Mouse (Mus musculus) kidney, embryonic 14.5 days (tissue): ENCODE measurements around the gene AC161166.1. TPM values are rescaled to one million over a fixed set of nuclear protein-coding genes. Genes with fewer than 3 reads are reported as not detected.

Experiments used
- ATAC-seq: fragments of 200-750 bp; cut with Nextera tagmentation; 2 replicates; pipeline ENCODE4 v1.8.0; 2017; ENCODE audit warnings: moderate number of reproducible peaks, mild to moderate bottlenecking, moderate TSS enrichment, moderate library complexity; ENCODE audit not compliant: low FRiP score, low TSS enrichment
- H3K27ac ChIP-seq: fragments of 300-500 bp; sonication (generic); 2 replicates; pipeline ENCODE4 v1.5.1; 2014; ENCODE audit warnings: low read depth, mild to moderate bottlenecking, low read length, moderate library complexity, mixed read lengths
- H3K27me3 ChIP-seq: fragments of 300-500 bp; sonication (generic); 2 replicates; pipeline ENCODE4 v1.6.1; 2014; ENCODE audit warnings: mild to moderate bottlenecking, low read length; ENCODE audit not compliant: control insufficient read depth, insufficient read depth
- H3K36me3 ChIP-seq: fragments of 300-500 bp; sonication (generic); 2 replicates; pipeline ENCODE4 v1.6.1; 2014; ENCODE audit warnings: low read length, mixed read lengths; ENCODE audit not compliant: control insufficient read depth, insufficient read depth
- H3K4me1 ChIP-seq: fragments of 300-500 bp; sonication (generic); 2 replicates; pipeline ENCODE4 v1.6.1; 2014; ENCODE audit warnings: low read length, mixed read lengths; ENCODE audit not compliant: control insufficient read depth, insufficient read depth
- H3K4me2 ChIP-seq: fragments of 300-500 bp; sonication (generic); replicated peaks from 2 replicates; pipeline ENCODE4 v1.6.1; 2014; ENCODE audit warnings: low read depth, mild to moderate bottlenecking, low read length
- H3K4me3 ChIP-seq: fragments of 300-500 bp; sonication (generic); 2 replicates; pipeline ENCODE4 v1.5.1; 2014; ENCODE audit warnings: mild to moderate bottlenecking, low read length
- H3K9ac ChIP-seq: fragments of 300-500 bp; sonication (generic); 2 replicates; pipeline ENCODE4 v1.6.1; 2014; ENCODE audit warnings: low read depth, mild to moderate bottlenecking, low read length, moderate library complexity
- H3K9me3 ChIP-seq: fragments of 300-500 bp; sonication (generic); 2 replicates; pipeline ENCODE4 v1.6.1; 2016; ENCODE audit warnings: low read length; ENCODE audit not compliant: control insufficient read depth
- WGBS: fragments of 180-500 bp; shearing (Covaris S2); extraction: QIAGEN DNeasy Blood & Tissue Kit; methylation state at CpG from one replicate; pipeline ENCODE4 v1.1.7; 2014; 5-methylcytosine and 5-hydroxymethylcytosine counted together
- polyA plus RNA-seq: library from polyadenylated mRNA; unstranded; fragments of >200 nt; fragmentation: Nextera tagmentation; extraction: Ambion mirVana; gene quantifications from 2 replicates; pipeline ENCODE4 v1.2.1, GENCODE M21; 2014

AC161166.1 gene
- 0.17 and 0.61 TPM in 2 replicates for polyA plus RNA-seq

- H3K36me3 ChIP-seq = peaks cover 40% of the 10 kb centered on the region
- no peak within 1 kb of the TSS for H3K27ac ChIP-seq
- no peak within 1 kb of the TSS for H3K9ac ChIP-seq
- ATAC-seq = no peak
- no peaks in the 10 kb centered on the region for H3K9me3 ChIP-seq
- H3K4me2 ChIP-seq = no peak within 1 kb of the TSS
- H3K4me3 ChIP-seq = no peak within 1 kb of the TSS
- WGBS = 92% methylated on average over 7 of the region's 7 CpGs
- no peaks in the 10 kb centered on the region for H3K27me3 ChIP-seq
- peaks cover 7% of the 10 kb centered on the region for H3K4me1 ChIP-seq
These were observed at the start of gene AC161166.1 for GRCm38 (mm10) chr7:24512355-24512754. Gene AC161166.1, minus strand, starts transcription at chr7:24512455.

- WGBS = 82% methylated on average over 4 of the region's 4 CpGs
- no peaks in the 10 kb centered on the region for H3K9me3 ChIP-seq
- H3K36me3 ChIP-seq = peaks cover 53% of the 10 kb centered on the region
- ATAC-seq = no peak
- no peaks in the 10 kb centered on the region for H3K27me3 ChIP-seq
- H3K4me3 ChIP-seq = no peak overlapping the region
- no peak overlapping the region for H3K9ac ChIP-seq
- no peak overlapping the region for H3K27ac ChIP-seq
- H3K4me2 ChIP-seq = no peak overlapping the region
- no peaks in the 10 kb centered on the region for H3K4me1 ChIP-seq
These were observed 49.2 kb upstream of the AC161166.1 start for GRCm38 (mm10) chr7:24561450-24561849.

- Histone ChIP-seq H3K27me3 (no peaks in the 10 kb centered on the region), H3K27ac (no peak overlapping the region), H3K4me1 (0 out of 2 replicates have a peak, but pooled peaks cover 2% of the 10 kb centered on the region), H3K4me3 (no peak overlapping the region), H3K36me3 (peaks cover 51% of the 10 kb centered on the region), H3K4me2 (no peak overlapping the region), H3K9me3 (no peaks in the 10 kb centered on the region), H3K9ac (no peak overlapping the region)
- ATAC-seq = 0 out of 2 replicates have a peak, but pooled peaks have one; percentile 24
- WGBS = 79% methylated on average over 10 of the region's 10 CpGs
These were observed 43.5 kb upstream of the AC161166.1 start for GRCm38 (mm10) chr7:24555786-24556185.

GRCm38 (mm10) chr7:24551985-24552759, 39.9 kb upstream of the AC161166.1 start:
- H3K4me3 ChIP-seq = no peak overlapping the region
- H3K4me1 ChIP-seq = peaks cover 11% of the 10 kb centered on the region
- H3K27ac ChIP-seq = no peak overlapping the region
- H3K27me3 ChIP-seq = no peaks in the 10 kb centered on the region
- no peak overlapping the region for H3K4me2 ChIP-seq
- ATAC-seq = no peak
- peaks cover 61% of the 10 kb centered on the region for H3K36me3 ChIP-seq
- no peak overlapping the region for H3K9ac ChIP-seq
- H3K9me3 ChIP-seq = no peaks in the 10 kb centered on the region
- WGBS = 74% methylated on average over 12 of the region's 12 CpGs

- Histone ChIP-seq H3K4me1 (peaks cover 15% of the 10 kb centered on the region), H3K4me2 (peak overlapping the region; percentile 76), H3K4me3 (peak overlapping the region; percentile 91), H3K27me3 (no peaks in the 10 kb centered on the region), H3K9ac (peak overlapping the region; percentile 80), H3K9me3 (no peaks in the 10 kb centered on the region), H3K36me3 (peaks cover 34% of the 10 kb centered on the region), H3K27ac (peak overlapping the region; percentile 77; the same call in 1 of the 2 replicates)
- WGBS = 20% methylated on average over 13 of the region's 13 CpGs
- no peak for ATAC-seq
These were observed 35.3 kb upstream of the AC161166.1 start for GRCm38 (mm10) chr7:24547534-24548036.

GRCm38 (mm10) chr7:24546634-24547389, 34.6 kb upstream of the AC161166.1 start:
- under 1% methylated on average over 55 of the region's 57 CpGs for WGBS
- H3K36me3 ChIP-seq = peaks cover 26% of the 10 kb centered on the region
- peak; percentile 98 for ATAC-seq
- H3K27me3 ChIP-seq = no peaks in the 10 kb centered on the region
- peak overlapping the region; percentile 89 for H3K27ac ChIP-seq
- peak overlapping the region; percentile 76 for H3K4me2 ChIP-seq
- H3K4me3 ChIP-seq = peak overlapping the region; percentile 91
- H3K9me3 ChIP-seq = no peaks in the 10 kb centered on the region
- peak overlapping the region; percentile 80 for H3K9ac ChIP-seq
- H3K4me1 ChIP-seq = peaks cover 15% of the 10 kb centered on the region

GRCm38 (mm10) chr7:24546068-24546614, 33.9 kb upstream of the AC161166.1 start, which contains the start of the genes Pinlyp and Xrcc1:
Gene Pinlyp, minus strand, starts transcription at chr7:24546118.
Gene Xrcc1, plus strand, starts transcription at chr7:24546289.
- peaks cover 25% of the 10 kb centered on the region for H3K36me3 ChIP-seq
- H3K4me1 ChIP-seq = peaks cover 15% of the 10 kb centered on the region
- no peaks in the 10 kb centered on the region for H3K27me3 ChIP-seq
- 25% methylated on average over 13 of the region's 13 CpGs for WGBS
- H3K9ac ChIP-seq = peak within 1 kb of the TSS; percentile 80
- no peaks in the 10 kb centered on the region for H3K9me3 ChIP-seq
- H3K27ac ChIP-seq = peak within 1 kb of the TSS; percentile 89
- H3K4me3 ChIP-seq = peak within 1 kb of the TSS; percentile 91
- H3K4me2 ChIP-seq = peak within 1 kb of the TSS; percentile 76
- ATAC-seq = peak; percentile 0; the same call in 1 of the 2 replicates

- peaks cover 15% of the 10 kb centered on the region for H3K4me1 ChIP-seq
- no peak overlapping the region for H3K4me2 ChIP-seq
- H3K27me3 ChIP-seq = no peaks in the 10 kb centered on the region
- WGBS = 81% methylated on average over 2 of the region's 2 CpGs
- ATAC-seq = no peak
- no peaks in the 10 kb centered on the region for H3K9me3 ChIP-seq
- H3K9ac ChIP-seq = no peak overlapping the region
- peaks cover 15% of the 10 kb centered on the region for H3K36me3 ChIP-seq
- no peak overlapping the region for H3K27ac ChIP-seq
- no peak overlapping the region for H3K4me3 ChIP-seq
These were observed 32.3 kb upstream of the AC161166.1 start for GRCm38 (mm10) chr7:24544506-24544905.
